15 mouse cellular contexts compared by ENCODE assay signal in the genomic region with DNA sequence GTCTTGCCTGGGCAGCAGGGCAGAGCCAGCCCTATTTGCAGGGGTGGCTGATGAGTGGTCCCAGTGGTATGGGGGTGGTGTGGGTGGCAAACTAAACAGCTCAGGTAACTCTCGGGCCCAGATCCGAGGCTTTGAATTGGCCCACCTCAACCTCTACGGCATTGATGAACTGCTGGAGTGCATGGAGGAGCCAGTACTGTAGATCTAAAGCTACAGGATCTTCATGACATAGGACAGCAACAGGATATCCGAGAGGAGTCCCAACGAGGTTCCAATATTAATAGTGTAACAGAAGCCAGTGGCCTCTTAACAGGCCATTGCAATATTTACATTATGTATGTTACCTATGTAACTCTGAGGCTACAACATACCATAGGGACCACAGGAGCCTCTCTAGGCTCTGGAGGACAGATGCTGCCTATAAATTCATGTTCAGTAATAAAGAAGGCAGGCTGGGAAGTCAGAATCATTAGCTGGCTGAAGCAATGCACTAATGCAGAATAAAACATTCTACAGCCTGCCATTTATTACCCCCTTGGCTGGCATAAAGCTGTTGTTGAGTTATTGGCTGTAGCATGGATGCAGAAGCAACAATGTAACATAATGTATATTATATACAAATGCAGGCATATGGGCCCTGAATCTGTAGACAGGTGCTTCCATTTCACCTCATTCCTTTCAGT.
"Had no signal": no experiment of that assay in that cellular context is flagged by ENCODE, and none has a peak within 500 bp of the region (broad histone marks: within the 10 kb centered on the region; RNA-seq: fewer than 3 reads in every experiment).

No protein-coding gene starts in this region.

- H3K27me3 ChIP-seq: liver, embryonic 12.5 days; midbrain, embryonic 12.5 days had no signal

- H3K4me3 ChIP-seq: liver, embryonic 12.5 days; midbrain, embryonic 10.5 days; midbrain, embryonic 12.5 days; myocyte had no signal

- H3K9ac ChIP-seq: liver, embryonic 12.5 days; liver, embryonic 14.5 days; lung, embryonic 14.5 days; midbrain, embryonic 12.5 days had no signal

- H3K36me3 ChIP-seq: liver, embryonic 12.5 days; midbrain, embryonic 10.5 days; midbrain, embryonic 12.5 days had no signal

- H3K27ac ChIP-seq: liver, embryonic 12.5 days; liver, embryonic 14.5 days; midbrain, embryonic 10.5 days; midbrain, embryonic 12.5 days had no signal

- H3K4me1 ChIP-seq: liver, embryonic 12.5 days; midbrain, embryonic 10.5 days; midbrain, embryonic 12.5 days had no signal

- H3K9me3 ChIP-seq: liver, embryonic 12.5 days; midbrain, embryonic 10.5 days; midbrain, embryonic 12.5 days had no signal

- DNase-seq: lung, adult 18-20 months; lung, embryonic 14.5 days; lung, postnatal 10 days; lung, postnatal 4 days; midbrain, embryonic 14.5 days; right cerebral cortex, postnatal 14 days; thymus, adult 18-20 months; thymus, postnatal 14 days; thymus, postnatal 36 days had no signal

- ATAC-seq: liver, embryonic 12.5 days; midbrain, embryonic 16.5 days had no signal

- H3K4me2 ChIP-seq: liver, embryonic 12.5 days; lung, embryonic 14.5 days; midbrain, embryonic 12.5 days had no signal
